Mouse (Mus musculus): ENCODE measurements around the gene Col6a6. TPM values are rescaled to one million over a fixed set of nuclear protein-coding genes. Genes with fewer than 3 reads are reported as not detected.

Gene Col6a6
- polyA plus RNA-seq, 1 experiment from 2014 or later = 1.2 TPM

- 65% methylated on average over 7 of the region's 7 CpGs for WGBS
- Histone ChIP-seq H3K4me3 (no peak overlapping the region), H3K4me1 (peaks cover 38% of the 10 kb centered on the region), H3K4me2 (no peak overlapping the region), H3K9me3 (no peaks in the 10 kb centered on the region), H3K9ac (no peak overlapping the region), H3K36me3 (no peaks in the 10 kb centered on the region), H3K27me3 (no peaks in the 10 kb centered on the region), H3K27ac (no peak overlapping the region)
- ATAC-seq (ENCODE audit: borderline replicate concordance, extremely low read depth, low FRiP score, low TSS enrichment) = 0 out of 2 replicates have a peak, but pooled peaks have one; percentile 23
These were observed 131.0 kb downstream of the Col6a6 start for GRCm38 (mm10) chr9:105696818-105697564.

DNA sequence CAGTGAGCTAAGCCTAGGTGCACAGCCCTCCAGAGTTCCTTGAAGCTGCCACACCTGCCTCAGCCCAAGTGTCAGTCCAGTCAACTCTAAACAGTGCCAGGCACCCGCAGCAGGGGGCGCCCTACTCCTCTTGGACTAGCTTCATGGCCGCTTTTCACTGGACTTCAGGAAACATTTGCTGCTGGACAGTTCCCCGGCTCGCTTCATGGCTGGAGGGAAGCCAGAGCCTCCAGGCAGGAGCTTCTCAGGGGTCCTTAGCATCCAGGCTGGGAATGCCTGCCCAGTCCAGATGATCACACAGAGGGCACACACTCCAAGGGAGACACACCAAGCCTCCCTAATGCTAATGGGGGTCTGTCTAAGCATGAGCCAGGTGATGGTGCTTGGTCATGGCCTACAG lies 134.1 kb downstream of the Col6a6 start:
- Histone ChIP-seq H3K4me2 (no peak overlapping the region), H3K9ac (no peak overlapping the region), H3K4me3 (no peak overlapping the region), H3K27ac (no peak overlapping the region), H3K4me1 (peaks cover 22% of the 10 kb centered on the region), H3K36me3 (no peaks in the 10 kb centered on the region), H3K27me3 (no peaks in the 10 kb centered on the region), H3K9me3 (no peaks in the 10 kb centered on the region)
- WGBS = under 1% methylated on average over 5 of the region's 5 CpGs
- ATAC-seq (ENCODE audit: borderline replicate concordance, extremely low read depth, low FRiP score, low TSS enrichment) = no peak

- no peak overlapping the region for H3K4me3 ChIP-seq
- H3K36me3 ChIP-seq = peaks cover 5% of the 10 kb centered on the region; the same call in 1 of the 2 replicates
- WGBS = 55% methylated on average over 9 of the region's 9 CpGs
- no peak overlapping the region for H3K9ac ChIP-seq
- no peaks in the 10 kb centered on the region for H3K9me3 ChIP-seq
- H3K27me3 ChIP-seq = no peaks in the 10 kb centered on the region
- H3K27ac ChIP-seq = no peak overlapping the region
- peaks cover 15% of the 10 kb centered on the region; the same call in 1 of the 2 replicates for H3K4me1 ChIP-seq
- no peak for ATAC-seq (ENCODE audit: borderline replicate concordance, extremely low read depth, low FRiP score, low TSS enrichment)
- H3K4me2 ChIP-seq = no peak overlapping the region
These were observed 134.9 kb downstream of the Col6a6 start for GRCm38 (mm10) chr9:105693056-105693455.

DNA sequence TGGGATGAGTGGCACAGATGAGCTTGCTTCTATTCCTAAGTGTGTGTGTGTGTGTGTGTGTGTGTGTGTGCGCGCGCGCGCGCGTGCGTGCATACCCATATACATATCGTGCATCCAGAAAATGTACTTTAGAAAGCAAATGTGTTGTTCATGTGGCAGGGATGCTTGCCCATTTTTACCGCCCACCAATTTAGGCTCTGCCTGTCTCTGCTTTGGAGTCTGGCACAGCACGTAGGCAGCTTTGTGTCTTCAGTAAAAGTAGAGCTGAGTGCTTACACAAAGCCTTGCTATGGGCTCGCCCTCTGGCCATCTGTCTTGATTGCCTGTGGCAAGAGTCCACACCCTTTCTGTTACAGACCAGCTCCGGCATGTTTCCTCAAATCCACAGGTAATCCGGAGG lies 135.5 kb downstream of the Col6a6 start:
- no peak for ATAC-seq (ENCODE audit: borderline replicate concordance, extremely low read depth, low FRiP score, low TSS enrichment)

DNA sequence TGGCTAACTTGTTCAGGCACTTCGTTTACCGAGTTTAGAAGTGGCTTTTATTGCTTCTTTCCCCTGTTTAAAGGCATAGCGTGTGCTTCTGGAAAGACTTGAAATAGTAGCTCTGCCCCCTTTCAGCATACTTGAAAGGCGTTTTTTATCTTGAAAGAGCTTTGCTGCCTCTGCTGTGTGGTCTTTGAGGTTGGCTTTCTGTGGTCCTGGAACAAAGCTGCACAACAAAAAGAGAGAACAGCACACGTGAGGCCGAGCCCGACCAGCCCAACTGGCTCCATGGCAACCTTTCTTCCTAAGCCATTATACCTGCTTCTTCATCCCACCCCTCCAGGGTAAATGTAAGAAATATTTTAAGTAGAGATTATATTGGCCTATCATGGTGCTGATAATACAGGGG lies 138.5 kb downstream of the Col6a6 start:
- no peaks in the 10 kb centered on the region for H3K27me3 ChIP-seq
- 52% methylated on average over 7 of the region's 7 CpGs for WGBS
- ATAC-seq (ENCODE audit: borderline replicate concordance, extremely low read depth, low FRiP score, low TSS enrichment) = no peak

More for the DNA sequence above, 135.5 kb downstream of the Col6a6 start:
- H3K27ac ChIP-seq = no peak overlapping the region
- H3K4me3 ChIP-seq = no peak overlapping the region
- H3K4me2 ChIP-seq = no peak overlapping the region
- no peak overlapping the region for H3K9ac ChIP-seq
- H3K27me3 ChIP-seq = no peaks in the 10 kb centered on the region
- H3K4me1 ChIP-seq = peaks cover 12% of the 10 kb centered on the region; the same call in 1 of the 2 replicates
- peaks cover 7% of the 10 kb centered on the region; the same call in 1 of the 2 replicates for H3K36me3 ChIP-seq
- H3K9me3 ChIP-seq = no peaks in the 10 kb centered on the region
- 88% methylated on average over 14 of the region's 14 CpGs for WGBS

GRCm38 (mm10) chr9:105684549-105685165 lies 143.3 kb downstream of the Col6a6 start:
- no peaks in the 10 kb centered on the region for H3K9me3 ChIP-seq
- no peak overlapping the region for H3K27ac ChIP-seq
- no peak for ATAC-seq (ENCODE audit: borderline replicate concordance, extremely low read depth, low FRiP score, low TSS enrichment)
- WGBS = 81% methylated on average over 13 of the region's 13 CpGs
- no peaks in the 10 kb centered on the region for H3K27me3 ChIP-seq
- no peak overlapping the region for H3K9ac ChIP-seq
- H3K36me3 ChIP-seq = peaks cover 40% of the 10 kb centered on the region
- H3K4me1 ChIP-seq = no peaks in the 10 kb centered on the region
- H3K4me3 ChIP-seq = no peak overlapping the region
- H3K4me2 ChIP-seq = no peak overlapping the region

More for the DNA sequence above, 138.5 kb downstream of the Col6a6 start:
- Histone ChIP-seq H3K27ac (no peak overlapping the region), H3K9ac (no peak overlapping the region), H3K36me3 (peaks cover 28% of the 10 kb centered on the region), H3K4me1 (no peaks in the 10 kb centered on the region), H3K4me2 (no peak overlapping the region), H3K9me3 (no peaks in the 10 kb centered on the region), H3K4me3 (no peak overlapping the region)

DNA sequence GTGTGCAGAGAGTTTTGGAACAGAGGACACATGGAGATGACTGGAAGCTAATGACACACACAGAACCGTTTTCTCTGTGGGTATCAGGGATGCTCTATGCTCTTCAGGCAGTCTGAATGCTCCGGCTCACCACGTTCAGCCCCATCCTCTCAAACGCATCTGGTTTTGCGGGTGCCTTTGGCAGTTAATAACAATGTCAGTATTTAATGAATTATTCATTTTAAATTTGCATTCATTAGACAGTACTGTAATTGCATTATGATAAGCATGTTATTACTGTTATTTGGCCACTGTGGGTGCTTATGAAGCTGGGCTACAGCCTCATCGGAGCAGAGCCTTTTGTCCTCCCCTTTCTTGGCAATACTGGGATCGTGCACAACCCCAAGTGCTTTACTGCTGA lies 146.6 kb downstream of the Col6a6 start:
- Histone ChIP-seq H3K4me1 (no peaks in the 10 kb centered on the region), H3K9me3 (no peaks in the 10 kb centered on the region), H3K27ac (no peak overlapping the region), H3K27me3 (no peaks in the 10 kb centered on the region), H3K4me2 (no peak overlapping the region), H3K4me3 (no peak overlapping the region), H3K36me3 (peaks cover 39% of the 10 kb centered on the region), H3K9ac (no peak overlapping the region)
- ATAC-seq (ENCODE audit: borderline replicate concordance, extremely low read depth, low FRiP score, low TSS enrichment) = no peak
- 89% methylated on average over 7 of the region's 7 CpGs for WGBS

DNA sequence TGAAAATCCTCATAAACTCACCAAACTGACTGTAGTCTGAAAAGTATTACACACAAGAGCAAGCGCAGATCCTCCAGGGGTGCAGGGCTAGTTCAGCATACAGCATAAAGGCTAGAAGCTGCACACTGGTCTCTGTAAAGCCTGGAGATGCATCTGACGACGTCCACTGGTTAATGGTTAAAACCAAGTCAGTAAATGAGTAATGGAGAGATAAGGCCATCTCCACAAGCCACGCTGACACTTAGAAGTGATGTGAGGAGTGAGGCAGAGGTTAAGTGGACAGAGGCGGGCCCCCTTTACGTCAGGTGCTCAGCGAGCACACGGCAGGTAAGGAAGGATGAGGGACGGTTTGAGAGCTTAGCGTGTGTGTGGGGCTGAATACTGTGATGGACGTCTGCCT lies 152.0 kb downstream of the Col6a6 start:
- no peak overlapping the region for H3K27ac ChIP-seq
- no peak overlapping the region for H3K4me2 ChIP-seq
- H3K36me3 ChIP-seq = peaks cover 21% of the 10 kb centered on the region
- 0 out of 2 replicates have a peak, but pooled peaks cover 3% of the 10 kb centered on the region for H3K4me1 ChIP-seq
- no peak overlapping the region for H3K4me3 ChIP-seq
- H3K9me3 ChIP-seq = no peaks in the 10 kb centered on the region
- 57% methylated on average over 11 of the region's 11 CpGs for WGBS
- ATAC-seq (ENCODE audit: borderline replicate concordance, extremely low read depth, low FRiP score, low TSS enrichment) = no peak
- H3K9ac ChIP-seq = no peak overlapping the region
- H3K27me3 ChIP-seq = no peaks in the 10 kb centered on the region

GRCm38 (mm10) chr9:105672032-105672431 lies 155.9 kb downstream of the Col6a6 start:
- WGBS = 58% methylated on average over 2 of the region's 2 CpGs
- 0 out of 2 replicates have a peak overlapping the region, but pooled peaks have one; percentile 5 for H3K27ac ChIP-seq
- no peak overlapping the region for H3K9ac ChIP-seq
- no peaks in the 10 kb centered on the region for H3K9me3 ChIP-seq
- no peaks in the 10 kb centered on the region for H3K27me3 ChIP-seq
- H3K36me3 ChIP-seq = peaks cover 25% of the 10 kb centered on the region
- no peak overlapping the region for H3K4me2 ChIP-seq
- 0 out of 2 replicates have a peak, but pooled peaks cover 3% of the 10 kb centered on the region for H3K4me1 ChIP-seq
- no peak overlapping the region for H3K4me3 ChIP-seq
- no peak for ATAC-seq (ENCODE audit: borderline replicate concordance, extremely low read depth, low FRiP score, low TSS enrichment)

DNA sequence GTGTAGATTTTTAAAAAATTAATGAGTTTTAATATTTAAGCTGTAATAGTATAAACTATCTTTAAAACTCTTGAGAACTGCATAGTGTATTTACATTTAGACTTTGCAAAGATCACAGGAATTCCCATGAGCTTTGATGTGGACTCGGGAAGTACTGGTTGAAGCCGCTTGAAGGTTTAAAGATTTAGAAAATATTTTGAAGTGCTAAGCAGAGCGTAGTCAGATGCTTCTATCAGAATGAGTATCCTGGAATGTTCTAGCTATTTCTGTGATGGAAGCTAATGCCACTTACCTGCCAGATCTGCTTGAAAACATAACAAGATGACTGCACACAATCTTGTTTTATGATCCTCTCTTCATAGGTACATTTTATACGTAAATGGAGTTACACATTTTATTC lies 157.0 kb downstream of the Col6a6 start:
- H3K4me2 ChIP-seq = no peak overlapping the region
- no peak overlapping the region for H3K4me3 ChIP-seq
- no peaks in the 10 kb centered on the region for H3K27me3 ChIP-seq
- H3K9ac ChIP-seq = no peak overlapping the region
- no peak for ATAC-seq (ENCODE audit: borderline replicate concordance, extremely low read depth, low FRiP score, low TSS enrichment)
- H3K9me3 ChIP-seq = no peaks in the 10 kb centered on the region
- 0 out of 2 replicates have a peak, but pooled peaks cover 3% of the 10 kb centered on the region for H3K4me1 ChIP-seq
- H3K36me3 ChIP-seq = peaks cover 21% of the 10 kb centered on the region
- peak overlapping the region; percentile 22; the same call in 1 of the 2 replicates for H3K27ac ChIP-seq
- 51% methylated on average over 4 of the region's 4 CpGs for WGBS

DNA sequence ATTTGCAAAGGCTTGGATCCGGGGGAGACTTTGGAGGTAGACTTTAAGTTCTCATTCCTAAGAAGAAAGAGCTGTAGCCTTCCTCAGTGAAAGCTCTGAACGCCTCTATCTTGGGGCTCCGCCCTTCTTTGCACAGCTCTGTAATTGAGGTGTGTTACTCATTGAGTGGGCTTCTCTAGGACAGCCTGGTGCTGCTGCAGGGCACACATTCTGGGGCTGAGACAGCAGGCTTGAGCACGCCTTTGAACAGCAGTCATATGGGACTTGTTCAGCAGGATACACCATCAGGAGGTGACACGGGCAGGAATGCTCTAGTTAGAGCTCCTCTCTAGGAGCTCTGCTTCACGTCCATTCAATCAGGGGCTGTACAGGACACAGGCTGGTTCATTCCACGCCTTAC lies 162.7 kb downstream of the Col6a6 start:
- H3K36me3 ChIP-seq = peaks cover 39% of the 10 kb centered on the region
- H3K4me2 ChIP-seq = no peak overlapping the region
- no peaks in the 10 kb centered on the region for H3K4me1 ChIP-seq
- no peak overlapping the region for H3K9ac ChIP-seq
- no peak for ATAC-seq (ENCODE audit: borderline replicate concordance, extremely low read depth, low FRiP score, low TSS enrichment)
- no peak overlapping the region for H3K4me3 ChIP-seq
- no peaks in the 10 kb centered on the region for H3K9me3 ChIP-seq
- no peak overlapping the region for H3K27ac ChIP-seq
- H3K27me3 ChIP-seq = no peaks in the 10 kb centered on the region
- WGBS = 84% methylated on average over 7 of the region's 7 CpGs

- 94% methylated on average over 6 of the region's 6 CpGs for WGBS
- Histone ChIP-seq H3K9me3 (no peaks in the 10 kb centered on the region), H3K36me3 (peaks cover 38% of the 10 kb centered on the region), H3K9ac (no peak overlapping the region), H3K4me1 (no peaks in the 10 kb centered on the region), H3K27ac (no peak overlapping the region), H3K4me2 (no peak overlapping the region), H3K27me3 (no peaks in the 10 kb centered on the region), H3K4me3 (no peak overlapping the region)
- ATAC-seq (ENCODE audit: borderline replicate concordance, extremely low read depth, low FRiP score, low TSS enrichment) = no peak
These were observed 168.1 kb downstream of the Col6a6 start for GRCm38 (mm10) chr9:105659877-105660276.

All from lung, embryonic 15.5 days (tissue).